Mouse (Mus musculus): Measurements from ENCODE around the gene Atf2. TPM values are rescaled to one million over a fixed set of nuclear protein-coding genes. Genes with fewer than 3 reads are reported as not detected.
A peak's percentile ranks its signal among the peaks of the same experiment; 100 is the strongest.
"Not testable (repeated sequence)": the region's sequence is repeated elsewhere in the genome, so short reads cannot be mapped to it uniquely, and the experiment has no call there.

Atf2 gene
- total RNA-seq, 2 experiments from 2014 or later, result 46.2 to 72.9 TPM

- ATAC-seq (replicated peaks; ENCODE audit: low FRiP score, low TSS enrichment, poor library complexity, severe bottlenecking), result peak; percentile 1
These were observed 557 bp downstream of the Atf2 start for GRCm38 (mm10) chr2:73891701-73892463.

- no peak for ATAC-seq (replicated peaks; ENCODE audit: low FRiP score, low TSS enrichment, poor library complexity, severe bottlenecking)
These were observed 6.4 kb downstream of the Atf2 start for GRCm38 (mm10) chr2:73885997-73886396.

- ATAC-seq (replicated peaks; ENCODE audit: low FRiP score, low TSS enrichment, poor library complexity, severe bottlenecking), result no peak
These were observed 14.5 kb downstream of the Atf2 start for GRCm38 (mm10) chr2:73877891-73878290.

GRCm38 (mm10) chr2:73867764-73868487 lies 24.5 kb downstream of the Atf2 start:
- ATAC-seq (replicated peaks; ENCODE audit: low FRiP score, low TSS enrichment, poor library complexity, severe bottlenecking), result peak; percentile 87

GRCm38 (mm10) chr2:73860046-73860624 lies 32.3 kb downstream of the Atf2 start:
- ATAC-seq (replicated peaks; ENCODE audit: low FRiP score, low TSS enrichment, poor library complexity, severe bottlenecking), result peak; percentile 81

- ATAC-seq (replicated peaks; ENCODE audit: low FRiP score, low TSS enrichment, poor library complexity, severe bottlenecking), result 0 out of 2 replicates have a peak, but pooled peaks have one; percentile 32
These were observed 35.1 kb downstream of the Atf2 start for GRCm38 (mm10) chr2:73857352-73857751.

GRCm38 (mm10) chr2:73856246-73856645 lies 36.2 kb downstream of the Atf2 start:
- no peak for ATAC-seq (replicated peaks; ENCODE audit: low FRiP score, low TSS enrichment, poor library complexity, severe bottlenecking)

- ATAC-seq (replicated peaks; ENCODE audit: low FRiP score, low TSS enrichment, poor library complexity, severe bottlenecking), result peak; percentile 59
These were observed 57.9 kb downstream of the Atf2 start for GRCm38 (mm10) chr2:73834406-73835015.

- no peak for ATAC-seq (replicated peaks; ENCODE audit: low FRiP score, low TSS enrichment, poor library complexity, severe bottlenecking)
These were observed 59.2 kb downstream of the Atf2 start for GRCm38 (mm10) chr2:73833284-73833683.

- ATAC-seq (replicated peaks; ENCODE audit: low FRiP score, low TSS enrichment, poor library complexity, severe bottlenecking), result peak; percentile 95
These were observed 73.7 kb downstream of the Atf2 start for GRCm38 (mm10) chr2:73818742-73819141.

GRCm38 (mm10) chr2:73807609-73808008 lies 84.8 kb downstream of the Atf2 start:
- ATAC-seq (replicated peaks; ENCODE audit: low FRiP score, low TSS enrichment, poor library complexity, severe bottlenecking), result no peak

- ATAC-seq (replicated peaks; ENCODE audit: low FRiP score, low TSS enrichment, poor library complexity, severe bottlenecking), result not testable (repeated sequence)
These were observed 92.3 kb downstream of the Atf2 start for GRCm38 (mm10) chr2:73800127-73800526.

- ATAC-seq (replicated peaks; ENCODE audit: low FRiP score, low TSS enrichment, poor library complexity, severe bottlenecking), result no peak
These were observed 93.7 kb downstream of the Atf2 start for GRCm38 (mm10) chr2:73798786-73799185.

GRCm38 (mm10) chr2:73798136-73798535 lies 94.3 kb downstream of the Atf2 start:
- ATAC-seq (replicated peaks; ENCODE audit: low FRiP score, low TSS enrichment, poor library complexity, severe bottlenecking), result no peak

- no peak for ATAC-seq (replicated peaks; ENCODE audit: low FRiP score, low TSS enrichment, poor library complexity, severe bottlenecking)
These were observed 100.4 kb downstream of the Atf2 start for GRCm38 (mm10) chr2:73791846-73792630.

GRCm38 (mm10) chr2:73790332-73790731 lies 102.1 kb downstream of the Atf2 start:
- no peak for ATAC-seq (replicated peaks; ENCODE audit: low FRiP score, low TSS enrichment, poor library complexity, severe bottlenecking)

- ATAC-seq (replicated peaks; ENCODE audit: low FRiP score, low TSS enrichment, poor library complexity, severe bottlenecking), result no peak
These were observed 104.0 kb downstream of the Atf2 start for GRCm38 (mm10) chr2:73788395-73788794.

GRCm38 (mm10) chr2:73782371-73782905 lies 110.0 kb downstream of the Atf2 start:
- no peak for ATAC-seq (replicated peaks; ENCODE audit: low FRiP score, low TSS enrichment, poor library complexity, severe bottlenecking)

All from megakaryocyte-erythroid progenitor cell, adult 5-6 weeks (primary cell).